Mouse (Mus musculus) megakaryocyte, embryonic 14.5 days (primary cell): Measurements from ENCODE around the gene Ttc9b.

Experiments used
- FLI1 ChIP-seq: IDR thresholded peaks from 2 replicates; pipeline ENCODE4 v1.6.1; 2012; ENCODE audit warnings: low read length, inconsistent platforms, mixed read lengths
- GATA1 ChIP-seq: IDR thresholded peaks from 3 replicates; pipeline ENCODE4 v1.6.1; 2012; ENCODE audit warnings: mixed read lengths, low read length, inconsistent platforms, borderline replicate concordance

- TF ChIP-seq GATA1 (no peak), FLI1 (no peak)
Measured at GRCm38 (mm10) chr7:27621028-27621427, 32.7 kb upstream of the Ttc9b start.
